Mouse (Mus musculus): ENCODE measurements around the gene Zfp423.

DNA sequence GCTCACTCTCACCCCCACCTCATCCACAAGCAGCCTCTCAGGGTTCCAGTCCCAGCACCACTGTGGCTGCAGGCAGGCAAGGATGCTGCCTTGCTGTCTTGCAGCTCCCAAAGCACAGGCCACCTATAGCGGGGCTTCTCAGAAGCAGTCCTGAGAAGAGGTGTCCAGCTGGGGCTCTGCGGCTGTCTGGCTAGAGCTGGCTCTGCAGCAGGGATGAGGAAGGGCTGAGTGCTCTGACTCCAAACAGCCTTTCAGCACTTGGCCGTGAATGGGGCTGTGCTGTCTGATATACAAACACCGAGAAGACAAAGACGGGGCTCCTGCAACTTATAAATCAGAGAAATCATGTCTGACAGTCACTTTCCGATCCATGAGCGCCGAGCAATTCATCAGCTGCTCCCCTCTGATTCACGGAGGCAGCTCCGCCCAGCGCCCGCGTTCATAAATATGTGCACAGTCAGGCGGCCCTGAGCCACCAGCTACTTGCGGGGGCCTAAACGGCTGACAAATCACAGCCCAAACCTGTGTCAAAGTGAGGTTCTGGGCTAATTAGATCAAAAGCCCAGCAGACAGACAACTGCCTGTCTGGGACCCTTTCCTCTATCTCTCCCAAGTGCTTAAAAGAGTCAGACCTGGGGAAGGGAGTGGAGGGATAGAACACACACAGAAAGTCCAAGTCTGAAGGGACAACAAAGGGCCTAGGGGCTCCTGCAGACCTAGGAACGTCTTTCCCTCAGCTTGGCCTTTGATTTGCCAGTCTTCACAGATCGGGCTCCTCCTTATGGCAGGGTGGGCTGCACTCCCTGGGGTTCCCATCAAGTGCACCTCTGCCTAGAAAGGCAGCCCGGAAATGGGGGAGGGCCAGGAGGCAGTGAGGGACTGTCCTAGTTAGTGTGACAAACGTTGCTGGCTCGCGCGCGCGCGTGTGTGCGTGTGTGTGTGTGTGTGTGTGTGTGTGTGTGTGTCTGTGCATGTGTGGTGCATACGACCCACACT, 269.0 kb downstream of the Zfp423 start:
- TF ChIP-seq CTCF (IDR thresholded peaks at IDR 0.05; ENCODE audit: insufficient read depth, low read length) (no peak), POLR2A (IDR thresholded peaks at IDR 0.05; ENCODE audit: borderline replicate concordance, extremely low read depth, low read depth, low read length) (no peak)
